Mouse (Mus musculus) telencephalon, adult 2 months (tissue): ENCODE results near the gene Lrrc52.

Experiments used
- DNase-seq: peaks from one replicate; pipeline ENCODE4 v3.0.0-alpha.2; 2011; ENCODE audit warnings: low read depth, low spot score

The Lrrc52 gene

DNA sequence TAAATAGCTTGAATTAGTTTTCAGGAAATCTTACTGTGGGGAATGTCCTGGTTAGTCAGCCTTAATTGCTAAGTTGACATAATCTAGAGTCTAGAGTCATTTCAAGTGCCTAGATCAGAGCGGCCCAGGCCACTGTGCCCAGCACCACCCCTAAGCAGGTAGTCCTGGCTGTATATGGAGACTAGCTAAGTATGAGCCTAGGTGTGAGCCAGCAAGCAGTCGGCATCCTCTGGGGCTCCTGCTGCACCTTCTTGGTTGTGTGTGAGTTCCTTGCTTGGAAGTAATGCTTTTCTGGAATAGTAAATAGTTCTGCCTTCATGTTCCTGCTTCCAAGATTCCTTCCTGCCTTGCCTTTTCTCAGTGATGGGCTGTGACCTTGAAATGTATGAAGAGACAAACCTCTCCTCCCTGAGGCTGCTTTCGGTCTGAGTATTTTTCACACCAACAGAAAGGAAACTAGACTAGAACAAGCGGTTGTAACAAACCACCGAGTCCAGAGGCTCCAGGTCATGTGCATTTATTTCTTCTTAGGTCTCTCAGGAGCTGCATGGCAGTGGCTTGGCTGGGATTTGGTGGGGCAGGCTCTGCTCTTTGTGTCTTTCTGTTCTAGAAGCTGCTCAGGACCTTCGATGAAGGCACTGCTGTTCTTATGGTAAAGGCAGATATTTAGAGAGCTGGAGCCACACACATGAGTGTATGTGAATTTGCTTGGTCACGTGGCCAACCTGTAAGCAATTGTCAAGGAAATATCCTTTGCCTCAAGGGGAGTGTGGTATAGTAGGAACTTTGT, 30.2 kb downstream of the Lrrc52 start:
- DNase-seq: no peak

- DNase-seq: no peak
Measured at GRCm38 (mm10) chr1:167434931-167435330, 31.6 kb downstream of the Lrrc52 start.

DNA sequence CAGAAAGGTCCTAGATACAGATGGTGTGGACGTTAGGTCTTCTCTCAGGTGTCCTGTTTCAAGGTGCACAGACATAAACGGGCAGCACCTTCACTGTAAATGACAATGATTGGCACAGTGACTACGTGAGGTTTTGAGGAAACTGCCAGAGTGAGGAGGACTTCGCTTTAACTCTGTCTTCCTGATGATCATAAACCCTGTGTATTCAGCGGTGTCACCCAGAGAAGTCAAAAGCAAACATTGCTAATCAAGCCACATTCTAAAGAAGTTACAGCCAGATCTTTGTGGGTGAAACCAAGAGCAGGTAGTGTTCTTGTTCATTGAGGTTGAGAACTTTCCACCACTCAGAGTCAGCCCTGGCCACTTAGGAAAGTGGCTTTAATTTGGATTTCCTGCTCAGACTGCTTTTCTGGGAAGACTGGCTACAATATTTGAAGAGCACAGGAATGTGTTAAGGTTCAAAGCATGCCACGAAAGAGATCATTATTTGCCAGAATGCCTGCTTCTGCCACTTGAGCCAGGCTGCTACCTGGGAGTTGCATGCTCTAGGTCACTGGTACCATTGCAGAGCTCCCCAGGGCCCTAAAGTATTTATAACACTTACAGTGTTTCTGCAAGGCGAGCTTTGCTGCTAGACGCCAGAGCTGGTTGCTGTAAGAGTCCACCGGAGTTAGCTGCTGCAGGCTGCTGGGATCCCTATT, 35.5 kb downstream of the Lrrc52 start:
- DNase-seq: no peak

DNA sequence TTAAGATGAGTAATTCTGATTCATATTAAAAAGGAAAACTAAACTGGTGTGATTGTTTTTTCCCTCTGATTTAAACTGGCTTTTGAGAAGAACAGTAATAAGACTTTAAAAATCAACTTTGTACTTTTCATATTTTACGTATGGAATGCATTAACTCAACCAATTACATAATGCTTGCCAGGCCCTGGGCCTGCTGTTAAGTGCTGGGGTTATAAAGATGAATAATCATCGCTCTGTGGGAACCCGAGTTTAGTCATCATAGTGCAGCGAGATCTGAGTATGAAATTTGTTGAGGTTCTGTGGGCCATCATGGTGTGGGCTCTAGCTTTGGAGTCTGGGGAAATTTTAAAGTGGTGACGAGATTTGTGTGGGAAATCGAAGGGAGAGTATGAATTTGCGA, 39.9 kb downstream of the Lrrc52 start:
- DNase-seq: no peak

- no peak for DNase-seq
Measured at GRCm38 (mm10) chr1:167425572-167425971, 41.0 kb downstream of the Lrrc52 start.

DNA sequence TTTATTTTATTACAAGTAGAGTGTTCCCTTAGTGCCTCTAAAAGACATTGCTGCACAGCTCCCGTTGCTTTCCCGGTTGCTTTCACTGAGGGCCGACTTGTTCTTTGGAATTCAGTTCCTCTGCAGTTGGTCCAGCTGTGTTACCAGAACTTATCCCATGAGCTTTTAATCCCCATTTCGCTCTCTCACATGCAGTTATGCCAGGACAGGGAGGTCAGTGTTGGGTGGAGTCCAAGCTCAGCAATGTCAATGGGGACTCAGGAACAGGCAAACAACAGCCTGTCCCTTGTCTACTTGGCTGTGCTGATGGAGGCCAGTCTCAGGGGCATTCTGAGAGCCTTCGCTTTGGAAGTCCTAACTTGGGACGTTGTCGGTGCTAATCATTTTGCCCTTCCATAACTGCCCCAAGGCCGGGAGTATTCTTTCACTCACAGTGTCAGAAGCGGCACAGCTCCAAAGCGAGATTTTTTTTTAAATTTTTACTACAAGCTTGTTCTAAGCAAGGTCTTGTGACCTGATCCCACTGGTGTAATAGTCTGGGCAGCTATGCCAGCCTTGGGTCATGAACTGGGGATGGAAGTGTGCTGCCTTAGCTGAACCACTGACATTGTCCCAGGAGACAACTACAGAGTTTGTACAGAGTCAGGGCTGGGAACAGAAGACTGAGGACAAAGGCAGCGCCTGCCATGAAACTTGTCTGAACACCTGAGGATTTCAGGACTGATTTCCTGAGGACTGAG, 43.9 kb downstream of the Lrrc52 start:
- DNase-seq: no peak

GRCm38 (mm10) chr1:167414846-167415245, 51.7 kb downstream of the Lrrc52 start:
- peak; percentile 42 for DNase-seq

DNA sequence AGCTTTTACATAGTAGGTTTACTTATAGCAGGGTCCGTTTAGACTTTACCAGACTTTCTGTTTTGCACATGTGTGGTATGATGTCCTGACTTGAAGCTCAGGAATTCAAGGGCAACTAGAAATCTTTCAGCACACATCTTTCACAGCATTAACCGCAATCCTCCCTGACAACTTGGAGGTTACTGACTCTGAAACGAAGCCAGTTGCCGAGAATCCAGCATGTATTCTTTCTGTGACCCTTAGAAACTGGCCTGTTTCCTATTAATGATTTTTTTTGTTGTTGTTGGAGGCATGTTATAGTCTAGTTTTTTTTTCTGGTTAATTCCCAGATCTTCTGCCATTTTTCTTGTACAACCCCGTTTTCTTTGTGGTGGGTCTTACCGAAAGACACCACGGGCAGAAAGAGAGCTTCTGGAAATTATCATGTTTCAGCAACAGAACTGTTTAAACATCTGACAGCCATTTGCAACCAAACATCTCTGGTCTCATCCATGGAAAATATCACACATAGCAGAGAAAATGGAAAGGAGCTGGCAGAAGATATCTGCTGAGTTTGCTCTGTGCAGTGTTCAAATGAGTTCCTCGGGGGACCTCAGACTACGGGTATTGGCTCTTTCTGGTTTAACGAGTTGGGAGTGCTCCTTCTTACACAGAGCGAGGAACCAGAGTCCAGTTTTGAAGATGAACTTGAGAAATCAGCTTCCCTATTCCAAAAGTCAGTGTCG, 54.4 kb downstream of the Lrrc52 start:
- no peak for DNase-seq

- no peak for DNase-seq
Measured at GRCm38 (mm10) chr1:167409601-167410000, 57.0 kb downstream of the Lrrc52 start.

- no peak for DNase-seq
Measured at GRCm38 (mm10) chr1:167405237-167405636, 61.3 kb downstream of the Lrrc52 start.
